Mouse (Mus musculus) cerebellum, adult 11-12 months (tissue): Measurements from ENCODE around the gene 2510002D24Rik.
"Not testable (repeated sequence)": the region's sequence is repeated elsewhere in the genome, so short reads cannot be mapped to it uniquely, and the experiment has no call there.

Experiments used
- DNase-seq: peaks from one replicate; pipeline ENCODE4 v3.0.0; 2022

2510002D24Rik gene

DNA sequence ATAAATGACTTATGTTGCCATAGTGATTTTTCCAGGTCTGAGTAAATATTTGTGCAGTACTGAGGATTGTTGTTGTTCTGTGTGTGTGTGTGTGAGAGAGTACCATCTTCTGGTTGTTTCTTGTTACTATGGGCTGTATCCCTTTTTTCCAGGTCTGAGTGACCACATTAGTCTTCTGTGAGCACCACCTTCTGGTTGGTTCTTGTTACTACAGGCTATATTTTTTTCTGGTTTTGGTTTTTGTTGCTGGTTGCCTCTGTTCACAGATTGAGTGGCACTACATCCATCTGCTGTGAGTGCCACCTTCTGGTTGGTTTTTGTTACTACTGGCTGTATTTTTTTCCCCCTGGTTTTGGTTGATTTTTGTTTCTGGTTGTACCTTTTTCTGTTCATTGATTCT, 22.2 kb downstream of the 2510002D24Rik start:
- peak; percentile 65 for DNase-seq

DNA sequence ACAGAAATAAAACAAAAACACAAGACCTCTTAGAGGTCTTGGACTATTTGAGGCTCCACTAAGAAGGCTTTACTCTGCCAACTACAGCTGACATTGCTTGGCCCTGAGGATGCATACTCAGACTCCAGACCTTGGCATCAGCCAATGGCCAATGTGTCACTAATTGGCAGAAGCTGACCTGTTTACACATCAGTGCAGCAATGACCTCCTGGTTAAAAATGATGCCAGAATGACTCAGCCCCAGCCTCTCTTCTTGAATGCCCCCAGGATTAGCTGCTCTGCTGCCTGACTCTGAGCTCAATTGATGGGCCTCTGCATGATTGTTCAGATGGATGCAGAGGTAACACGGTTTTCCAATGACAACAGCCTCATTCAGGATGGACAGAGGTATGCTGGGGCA, 23.8 kb downstream of the 2510002D24Rik start:
- peak; percentile 47 for DNase-seq

DNA sequence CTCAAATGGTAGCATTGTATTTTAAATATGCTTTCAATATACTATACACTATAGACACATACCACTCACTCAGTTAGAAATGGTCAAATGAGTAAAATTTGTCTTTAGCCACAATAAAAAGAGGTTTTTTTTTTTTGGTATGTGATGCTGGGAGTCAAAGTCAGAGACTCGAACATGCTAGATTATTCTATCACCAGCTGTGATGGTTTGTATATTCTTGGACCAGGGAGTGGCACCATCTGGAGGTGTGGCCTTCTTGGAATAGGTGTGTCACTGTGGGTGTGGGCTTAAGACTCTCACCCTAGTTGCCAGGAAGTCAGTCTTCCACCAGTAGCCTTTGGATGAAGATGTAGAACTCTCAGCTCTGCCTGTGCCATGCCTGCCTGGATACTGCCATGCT, 34.1 kb downstream of the 2510002D24Rik start:
- not testable (repeated sequence) for DNase-seq

DNA sequence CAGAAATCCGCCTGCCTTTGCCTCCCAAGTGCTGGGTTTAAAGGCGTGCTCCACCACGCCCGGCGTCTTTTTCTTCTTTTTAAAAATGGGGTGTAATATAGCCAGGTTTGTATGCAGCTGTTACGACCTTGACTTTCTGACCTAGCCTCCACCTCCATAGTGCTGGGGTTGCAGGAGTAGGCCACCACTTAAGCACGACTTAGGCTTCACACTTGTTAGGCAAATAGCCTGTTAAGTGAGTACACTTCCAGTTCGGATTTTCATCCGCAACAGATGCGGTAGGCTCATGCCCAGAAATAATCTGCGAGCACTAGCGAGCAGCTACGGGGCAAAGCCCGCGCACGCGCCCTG, 39.7 kb downstream of the 2510002D24Rik start:
- DNase-seq, result no peak

DNA sequence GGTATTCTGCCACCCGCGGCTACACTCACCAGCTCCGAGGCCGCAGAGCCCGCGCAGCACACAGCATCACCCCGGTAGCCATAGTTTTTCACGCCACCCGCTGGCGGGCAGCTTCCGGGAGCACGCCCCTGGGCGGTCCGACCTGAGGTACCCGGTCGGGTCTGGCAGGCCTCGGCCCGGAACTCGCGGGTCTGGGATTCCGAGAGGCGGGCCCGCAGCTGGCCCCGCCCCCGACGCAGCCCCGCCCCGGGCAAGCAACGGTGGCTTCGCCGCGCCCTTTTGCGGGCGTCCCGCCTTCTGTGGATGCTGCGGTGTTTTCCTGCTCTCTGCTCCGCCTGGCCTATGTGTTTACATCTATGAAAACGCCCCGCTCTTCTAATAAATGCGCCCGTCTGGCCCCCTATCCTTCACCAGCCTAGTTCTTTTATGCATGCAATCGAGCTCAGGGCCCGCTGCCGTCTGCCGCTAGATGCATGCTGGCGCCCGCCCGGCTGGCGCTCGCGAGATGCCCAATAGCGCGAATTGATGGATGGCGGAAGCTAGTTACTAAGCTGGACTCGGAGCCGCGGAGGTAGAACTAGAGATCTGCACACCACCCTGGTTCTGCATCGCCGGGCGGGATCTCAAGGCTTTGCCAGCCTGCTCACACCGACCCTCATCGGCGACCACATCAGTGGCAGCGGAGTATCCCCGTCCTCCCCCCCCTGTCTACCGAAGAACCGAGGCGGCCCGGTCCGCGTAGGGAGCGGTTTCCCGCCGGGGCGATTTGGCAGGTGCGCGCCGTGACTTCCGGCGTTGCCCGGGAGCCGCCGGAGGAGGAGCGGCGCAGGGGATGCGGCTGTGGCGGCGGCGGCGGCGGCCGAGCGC, 40.3 kb downstream of the 2510002D24Rik start, which contains the start of the genes Mrpl40 and Hira:
Gene Mrpl40, minus strand, starts transcription at position 421 of the 867 bp plus-strand sequence.
Gene Hira, plus strand, starts transcription at position 596 of the 867 bp plus-strand sequence.
- peak; percentile 96 for DNase-seq

DNA sequence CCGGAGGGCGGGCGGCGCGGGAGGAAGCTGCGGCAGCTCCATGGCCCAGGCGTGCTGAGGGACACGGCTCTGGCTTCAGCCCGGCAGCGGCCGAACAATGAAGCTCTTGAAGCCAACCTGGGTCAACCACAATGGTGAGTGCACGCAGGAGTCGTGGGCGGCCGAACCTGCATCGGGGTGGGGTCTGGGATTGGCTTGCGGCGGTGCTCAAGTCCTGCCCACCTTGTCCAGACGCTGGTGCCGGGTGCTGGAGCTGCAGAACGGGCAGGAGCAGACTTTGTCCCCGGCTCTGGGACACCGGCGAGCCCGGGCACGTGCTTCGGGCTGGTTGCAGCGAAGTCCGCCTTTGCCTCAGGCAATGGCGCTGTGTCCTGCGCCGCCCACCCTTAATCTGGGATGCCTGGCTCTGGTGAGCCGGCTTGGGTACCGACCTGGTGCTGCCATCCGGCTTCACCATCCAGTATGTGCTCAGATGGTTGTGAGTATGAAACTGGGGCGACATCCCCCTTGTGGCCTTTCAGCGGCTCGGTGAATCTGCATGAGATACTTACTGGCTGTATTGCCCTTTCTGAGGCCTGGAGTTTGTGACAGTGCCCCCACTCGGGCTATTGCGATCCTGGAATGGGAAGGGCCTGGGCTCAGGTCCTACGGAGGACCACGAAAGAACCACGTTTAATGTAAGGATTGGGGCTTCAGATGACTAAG, 41.2 kb downstream of the 2510002D24Rik start:
- no peak for DNase-seq

DNA sequence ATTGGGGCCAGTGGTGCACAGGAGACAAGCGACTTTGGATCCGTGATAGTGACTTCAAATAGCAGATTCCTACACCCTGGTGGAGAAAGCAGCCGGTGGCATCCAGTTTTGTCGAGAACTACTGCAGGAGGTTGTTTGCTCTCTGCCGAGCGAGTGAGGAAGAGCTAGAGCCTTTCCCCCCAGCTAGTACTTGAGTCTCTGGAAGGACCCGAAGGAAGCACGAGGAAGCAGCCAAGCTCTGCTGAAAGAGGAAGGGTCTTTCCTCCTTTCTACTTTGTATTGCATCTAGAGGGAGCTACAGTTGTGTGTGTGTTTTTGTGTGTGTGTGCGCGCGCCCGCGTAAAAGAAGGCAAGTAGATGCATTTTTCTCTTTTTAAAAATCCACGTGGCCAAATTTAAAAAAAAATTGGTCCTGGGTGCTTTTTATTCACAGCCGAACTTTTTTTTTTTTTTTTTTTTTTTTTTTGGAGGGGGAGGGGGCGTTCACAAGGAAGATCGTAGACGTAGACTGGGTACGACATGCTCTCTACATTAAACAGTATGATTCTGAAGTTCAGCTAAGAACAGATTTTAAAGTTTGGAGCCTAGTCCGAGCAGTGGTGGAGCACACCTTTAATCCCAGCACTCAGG, 41.8 kb downstream of the 2510002D24Rik start:
- peak; percentile 38 for DNase-seq

DNA sequence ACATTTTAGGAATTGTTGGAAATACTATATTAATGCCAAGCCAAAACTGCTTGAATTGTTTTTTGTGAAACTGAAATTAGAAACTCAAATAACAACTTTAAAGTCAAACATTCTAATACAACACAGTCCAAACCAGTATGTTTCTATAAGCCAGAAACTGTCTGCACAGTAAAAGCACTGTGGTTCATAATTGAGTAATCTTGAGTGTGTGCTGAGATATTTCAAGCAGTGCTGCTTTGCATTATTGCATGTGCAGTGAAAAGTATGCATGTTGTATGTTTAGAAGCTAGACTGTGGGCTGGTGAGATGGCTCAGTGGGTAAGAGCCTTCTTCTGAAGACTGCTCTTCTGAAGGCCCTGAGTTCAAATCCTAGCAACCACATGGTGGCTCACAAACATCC, 47.7 kb downstream of the 2510002D24Rik start:
- DNase-seq, result no peak
